Mouse (Mus musculus) layer of hippocampus, adult 2 months (tissue): ENCODE measurements around the gene Igfbp1. TPM values are rescaled to one million over a fixed set of nuclear protein-coding genes. Genes with fewer than 3 reads are reported as not detected.

Experiments
- DNase-seq, 2 experiments: peaks; one replicate each; pipeline ENCODE4 v3.0.0; 2022; ENCODE audit warnings: low spot score in 2 of 2
- H3K27ac ChIP-seq: fragments of 200-600 bp; 2 replicates; pipeline ENCODE4 v1.8.1; 2022
- H3K4me3 ChIP-seq: fragments of 200-600 bp; 2 replicates; pipeline ENCODE4 v1.8.1; 2022; ENCODE audit warnings: mild to moderate bottlenecking
- CTCF ChIP-seq: fragments of 200-600 bp; conservative IDR thresholded peaks from 2 replicates; pipeline ENCODE4 v1.8.1; 2022; ENCODE audit warnings: antibody characterized with exemption, mild to moderate bottlenecking, moderate library complexity
- total RNA-seq, 2 experiments: library from RNA; stranded (reverse); gene quantifications; 2 replicates each; pipeline ENCODE4 v1.2.3; 2021

Igfbp1 gene
- total RNA-seq, 2 experiments from 2014 or later, result 0.23 TPM; not detected in 1

- Histone ChIP-seq H3K27ac (no peak overlapping the region), H3K4me3 (no peak overlapping the region)
- DNase-seq, result no peak
- no peak for TF ChIP-seq CTCF
Measured at GRCm38 (mm10) chr11:7178724-7179123, 18.9 kb upstream of the Igfbp1 start.

- no peak overlapping the region for H3K4me3 ChIP-seq
- DNase-seq, result no peak
- no peak for TF ChIP-seq CTCF
- H3K27ac ChIP-seq, result no peak overlapping the region
Measured at GRCm38 (mm10) chr11:7179276-7179675, 18.3 kb upstream of the Igfbp1 start.

GRCm38 (mm10) chr11:7182409-7183042, 15.1 kb upstream of the Igfbp1 start:
- no peak for DNase-seq
- Histone ChIP-seq H3K27ac (no peak overlapping the region), H3K4me3 (no peak overlapping the region)
- TF ChIP-seq CTCF, result no peak

DNA sequence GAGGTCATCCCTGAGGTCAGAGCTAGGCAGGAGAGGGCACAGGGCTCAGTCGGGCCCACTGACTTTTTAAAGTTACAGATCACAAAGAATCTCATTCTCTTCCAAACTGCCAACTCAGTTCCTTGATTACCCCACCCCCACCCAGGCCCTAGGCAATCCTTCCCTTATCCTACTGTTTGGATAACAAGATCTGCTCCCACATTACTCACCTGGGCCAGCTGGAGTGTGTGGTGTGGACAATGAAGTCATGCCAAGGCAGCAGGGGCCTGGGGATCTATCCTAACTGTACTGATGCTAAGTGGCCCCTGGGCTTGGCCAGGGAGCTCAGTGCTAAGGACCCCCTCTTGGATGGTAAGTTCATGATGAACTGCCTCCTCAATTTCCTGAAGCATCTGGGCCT, 13.2 kb upstream of the Igfbp1 start:
- Histone ChIP-seq H3K27ac (no peak overlapping the region), H3K4me3 (no peak overlapping the region)
- no peak for DNase-seq
- TF ChIP-seq CTCF, result no peak

DNA sequence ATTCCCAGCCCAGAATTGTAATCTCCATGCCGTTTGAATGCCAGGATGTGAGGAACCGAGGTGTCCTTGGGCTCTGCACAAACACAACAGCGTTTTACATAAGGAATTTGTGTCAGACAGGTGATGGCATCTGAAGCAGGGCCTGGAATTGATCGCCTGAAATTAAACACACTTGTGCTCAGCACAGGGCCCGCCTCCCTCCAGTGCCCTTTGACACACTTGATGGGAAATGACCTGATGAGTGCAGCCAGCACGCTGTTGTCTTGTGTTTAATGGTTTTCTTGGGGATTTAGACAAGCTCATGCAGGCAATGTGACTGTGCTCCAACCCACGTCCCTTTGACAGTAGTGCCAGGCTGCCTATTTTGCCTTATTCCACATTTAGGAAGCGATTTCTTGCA, 10.1 kb upstream of the Igfbp1 start:
- DNase-seq, result no peak
- no peak overlapping the region for H3K27ac ChIP-seq
- H3K4me3 ChIP-seq, result no peak overlapping the region
- no peak for TF ChIP-seq CTCF

GRCm38 (mm10) chr11:7188469-7188868, 9.1 kb upstream of the Igfbp1 start, which contains the start of gene Gm11985:
Gene Gm11985, minus strand, starts transcription at chr11:7188569.
- no peak within 1 kb of the TSS for H3K27ac ChIP-seq
- H3K4me3 ChIP-seq, result no peak within 1 kb of the TSS
- no peak for TF ChIP-seq CTCF
- no peak for DNase-seq

GRCm38 (mm10) chr11:7192710-7193109, 4.9 kb upstream of the Igfbp1 start:
- no peak for TF ChIP-seq CTCF
- DNase-seq, result no peak
- Histone ChIP-seq H3K4me3 (no peak overlapping the region), H3K27ac (no peak overlapping the region)

GRCm38 (mm10) chr11:7193134-7193533, 4.4 kb upstream of the Igfbp1 start:
- no peak for DNase-seq
- H3K27ac ChIP-seq, result no peak overlapping the region
- no peak overlapping the region for H3K4me3 ChIP-seq
- TF ChIP-seq CTCF, result peak; percentile 34; the same call in 1 of the 2 replicates

- Histone ChIP-seq H3K4me3 (no peak overlapping the region), H3K27ac (no peak overlapping the region)
- TF ChIP-seq CTCF, result peak; percentile 44
- no peak for DNase-seq
Measured at GRCm38 (mm10) chr11:7194432-7195311, 2.9 kb upstream of the Igfbp1 start.

- TF ChIP-seq CTCF, result no peak
- no peak overlapping the region for H3K27ac ChIP-seq
Measured at GRCm38 (mm10) chr11:7195312-7195685, 2.3 kb upstream of the Igfbp1 start.

GRCm38 (mm10) chr11:7198006-7198405, 424 bp downstream of the Igfbp1 start:
- Histone ChIP-seq H3K4me3 (no peak overlapping the region), H3K27ac (no peak overlapping the region)
- DNase-seq, result no peak
- TF ChIP-seq CTCF, result no peak

More at GRCm38 (mm10) chr11:7195312-7195685, 2.3 kb upstream of the Igfbp1 start:
- DNase-seq, result no peak
- H3K4me3 ChIP-seq, result no peak overlapping the region

- Histone ChIP-seq H3K4me3 (no peak overlapping the region), H3K27ac (no peak overlapping the region)
- DNase-seq, result no peak
Measured at GRCm38 (mm10) chr11:7198481-7199256, 1.1 kb downstream of the Igfbp1 start.

More at GRCm38 (mm10) chr11:7198481-7199256, 1.1 kb downstream of the Igfbp1 start:
- no peak for TF ChIP-seq CTCF
